Mouse (Mus musculus): ENCODE measurements around the gene Lrrc66.

DNA sequence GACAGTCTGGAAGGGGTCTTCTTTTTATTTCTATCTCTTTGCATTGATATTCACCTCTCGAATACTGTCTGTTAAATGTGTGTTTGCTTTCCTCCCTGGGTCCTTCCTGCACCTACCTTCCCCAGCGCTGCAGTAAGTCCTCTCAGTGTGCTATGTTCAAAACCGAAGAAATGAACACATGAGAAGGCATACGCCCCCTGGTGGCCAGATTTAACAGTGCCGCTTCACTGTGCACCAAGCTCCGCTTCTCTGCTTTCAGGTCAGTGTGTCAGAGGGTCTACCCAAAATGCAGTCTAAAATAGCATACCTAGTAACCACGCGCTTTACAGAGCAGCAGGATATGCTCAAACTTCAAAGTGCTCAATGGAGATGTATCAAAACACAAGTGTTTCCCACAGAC, 815 bp upstream of the Lrrc66 start:
- TF ChIP-seq CTCF (conservative IDR thresholded peaks at IDR 0.05; ENCODE audit: insufficient read depth, insufficient read length, low read depth, low read length), result peak; percentile 80
- TF ChIP-seq POLR2A (IDR thresholded peaks at IDR 0.05; ENCODE audit: low read depth, low read length), result no peak
